Mouse (Mus musculus) cerebellum, postnatal 4 days (tissue): ENCODE results near the gene Prkab1.
A peak's percentile ranks its signal among the peaks of the same experiment; 100 is the strongest.

Experiments
- DNase-seq, 2 experiments: peaks; one replicate each; pipeline ENCODE4 v3.0.0; 2022; ENCODE audit warnings: low spot score in 2 of 2, mixed read lengths in 1 of 2

The Prkab1 gene

GRCm38 (mm10) chr5:116018196-116018595 is 6.1 kb downstream of the Prkab1 start:
- DNase-seq = no peak

- no peak for DNase-seq
Measured at GRCm38 (mm10) chr5:116017391-116017790, 6.9 kb downstream of the Prkab1 start.

DNA sequence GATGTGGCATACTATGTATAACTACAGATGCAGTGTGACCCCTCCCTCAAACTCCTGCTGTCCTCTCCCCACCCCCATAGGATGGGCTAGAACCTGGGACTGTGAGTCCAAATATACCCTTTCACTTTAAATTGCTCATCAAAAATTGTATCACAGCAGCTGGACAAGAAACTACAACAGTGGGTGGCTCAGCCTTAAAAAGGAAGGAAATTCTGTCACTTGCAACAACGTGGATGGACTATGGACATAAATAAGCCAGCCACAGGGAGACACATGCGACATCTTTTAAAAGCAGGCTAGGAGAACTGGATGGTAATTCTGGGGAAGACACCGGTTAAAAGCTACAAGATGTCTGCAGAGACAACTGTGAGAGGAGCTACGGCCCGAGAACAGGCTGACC is 7.8 kb downstream of the Prkab1 start:
- DNase-seq = no peak

DNA sequence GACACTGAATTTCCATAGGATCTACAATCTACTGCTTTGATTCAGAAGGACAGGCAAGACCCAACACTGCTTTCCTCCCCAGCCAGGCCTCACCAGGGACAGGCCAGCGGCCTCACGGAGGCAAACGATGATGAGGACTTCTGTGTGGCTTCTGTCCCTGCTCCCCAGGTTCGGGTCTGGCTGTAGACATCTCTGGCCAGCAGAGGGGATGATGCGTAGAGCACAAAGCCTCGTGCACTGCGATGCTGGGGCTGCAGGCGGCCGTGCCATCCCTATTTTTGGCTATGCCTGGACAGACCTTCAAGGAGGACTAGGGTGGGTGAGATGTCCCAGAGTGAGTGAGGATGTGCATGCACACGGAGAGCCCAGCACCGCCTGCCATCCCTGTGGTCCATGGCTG is 10.1 kb downstream of the Prkab1 start:
- DNase-seq = no peak

DNA sequence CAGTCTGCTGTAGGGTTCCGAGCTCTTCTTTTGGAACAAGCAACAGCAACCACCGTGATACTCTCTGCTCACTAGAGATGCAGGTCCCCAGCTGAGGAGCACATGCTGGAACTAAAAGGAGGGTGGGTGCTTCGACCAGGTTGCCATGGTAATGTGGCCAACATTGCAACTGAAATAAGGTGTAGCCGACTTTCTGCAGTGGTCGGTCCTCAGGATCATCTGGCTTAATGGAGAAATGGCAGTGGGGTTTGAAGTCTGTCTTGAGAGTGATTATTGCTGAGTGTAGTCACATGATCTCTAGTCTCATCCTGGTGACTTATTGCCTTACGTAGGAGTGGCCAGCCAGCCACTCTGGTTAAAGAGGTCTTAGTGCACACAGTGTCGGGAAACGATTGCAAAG is 10.5 kb downstream of the Prkab1 start:
- DNase-seq = no peak

GRCm38 (mm10) chr5:116012503-116012902 is 11.8 kb downstream of the Prkab1 start:
- no peak for DNase-seq

- DNase-seq = no peak
Measured at GRCm38 (mm10) chr5:116011700-116012099, 12.6 kb downstream of the Prkab1 start.

GRCm38 (mm10) chr5:116009884-116010627 is 14.3 kb downstream of the Prkab1 start:
- DNase-seq = no peak

- DNase-seq = no peak
Measured at GRCm38 (mm10) chr5:116009091-116009851, 15.0 kb downstream of the Prkab1 start.

DNA sequence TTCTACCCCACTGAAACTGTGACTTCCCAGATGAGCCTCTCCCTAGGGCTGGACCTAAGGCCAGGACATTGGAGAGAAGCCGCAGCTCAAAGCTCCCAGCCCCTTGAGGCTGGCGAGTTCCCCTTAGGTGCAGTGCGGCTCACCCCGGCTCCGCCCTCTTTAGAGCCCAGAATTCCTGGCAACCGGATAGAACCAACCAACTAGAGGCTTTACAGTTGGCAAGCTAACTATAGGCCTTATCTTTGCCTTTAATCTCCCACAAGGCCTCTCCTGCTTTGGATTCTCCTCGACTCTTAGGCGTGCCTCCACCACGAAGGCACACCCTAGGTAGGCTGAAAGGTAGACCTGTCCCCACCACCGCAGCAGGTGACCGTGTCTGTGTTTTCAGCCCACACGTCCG is 16.6 kb downstream of the Prkab1 start:
- no peak for DNase-seq

DNA sequence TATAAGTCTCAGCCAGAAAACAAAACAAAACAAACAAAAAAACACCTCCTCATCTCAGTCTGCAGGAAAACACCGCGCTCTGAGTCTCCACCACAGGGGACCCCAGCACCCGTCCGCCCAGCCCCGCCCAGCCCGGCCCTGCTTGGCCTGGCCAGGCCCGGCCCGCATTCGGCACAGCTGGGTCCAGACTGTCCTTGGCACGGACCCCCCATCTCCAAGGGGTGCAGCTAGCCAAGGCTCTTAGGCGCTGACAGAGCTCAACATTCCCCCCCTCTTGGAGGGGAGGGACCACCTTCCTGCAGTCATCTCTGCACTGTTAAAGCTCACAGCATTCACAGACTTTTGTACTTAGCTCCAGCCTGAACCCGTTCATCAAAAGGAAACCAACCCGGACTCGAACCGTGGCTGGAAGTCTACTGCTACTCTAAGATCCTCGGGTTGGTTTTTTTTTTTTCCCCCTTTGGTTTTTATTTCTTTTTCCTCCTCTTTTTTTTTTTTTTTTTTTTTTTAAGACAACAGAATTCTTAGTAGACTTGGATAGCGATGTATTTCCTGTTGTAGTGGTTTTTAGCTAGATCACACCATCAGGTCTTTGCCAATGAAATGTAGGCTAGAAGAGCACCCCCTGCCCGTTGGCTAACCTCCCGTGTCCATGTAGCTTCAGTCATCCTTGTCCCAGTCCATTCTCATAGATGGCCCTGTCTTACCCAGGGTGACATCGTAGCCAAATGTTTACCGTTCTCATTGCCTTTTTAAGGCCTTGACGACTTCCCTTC is 17.8 kb downstream of the Prkab1 start:
- no peak for DNase-seq

DNA sequence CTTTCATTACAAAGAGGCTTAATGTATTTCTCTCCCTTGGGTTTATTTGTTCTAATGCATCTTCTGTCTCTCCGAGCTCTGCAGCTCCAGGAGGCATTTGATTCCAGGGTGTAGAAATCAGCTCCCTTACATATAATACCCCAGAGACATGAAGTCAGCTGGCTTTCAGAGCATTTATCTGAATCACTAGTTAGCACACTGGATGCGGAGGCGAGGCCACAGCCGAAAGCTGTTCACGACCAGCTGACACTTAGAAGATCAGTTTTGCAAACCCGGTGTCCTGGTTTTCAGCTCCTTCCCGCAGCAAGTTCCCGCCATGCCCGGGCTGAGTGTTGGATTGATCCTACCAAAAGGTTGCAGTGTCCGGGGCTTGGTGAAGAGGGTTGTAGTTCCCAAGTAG is 20.0 kb downstream of the Prkab1 start:
- no peak for DNase-seq

DNA sequence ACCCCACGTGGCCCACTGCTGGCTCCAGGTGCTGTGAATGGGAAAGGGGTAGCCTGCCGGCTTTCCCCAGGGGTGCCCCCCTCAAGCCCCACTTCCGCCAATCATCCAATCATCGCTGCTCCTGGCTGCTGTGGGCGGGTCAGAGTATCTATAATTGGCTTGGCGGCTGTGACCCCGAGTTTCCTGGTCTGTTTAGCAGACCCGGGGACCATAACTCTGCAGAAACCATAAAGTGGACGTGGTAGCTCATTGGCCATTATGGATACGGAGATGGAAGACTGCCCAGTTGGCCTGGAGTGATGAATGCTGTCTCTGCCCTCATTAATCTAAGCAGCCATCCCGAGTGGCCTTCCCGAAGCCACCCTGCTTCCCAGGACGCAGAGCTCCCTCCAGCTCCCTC is 20.5 kb downstream of the Prkab1 start:
- DNase-seq = no peak

- DNase-seq = no peak
Measured at GRCm38 (mm10) chr5:116003154-116003553, 21.2 kb downstream of the Prkab1 start.

GRCm38 (mm10) chr5:115997376-115997775 is 26.9 kb downstream of the Prkab1 start:
- DNase-seq = no peak

DNA sequence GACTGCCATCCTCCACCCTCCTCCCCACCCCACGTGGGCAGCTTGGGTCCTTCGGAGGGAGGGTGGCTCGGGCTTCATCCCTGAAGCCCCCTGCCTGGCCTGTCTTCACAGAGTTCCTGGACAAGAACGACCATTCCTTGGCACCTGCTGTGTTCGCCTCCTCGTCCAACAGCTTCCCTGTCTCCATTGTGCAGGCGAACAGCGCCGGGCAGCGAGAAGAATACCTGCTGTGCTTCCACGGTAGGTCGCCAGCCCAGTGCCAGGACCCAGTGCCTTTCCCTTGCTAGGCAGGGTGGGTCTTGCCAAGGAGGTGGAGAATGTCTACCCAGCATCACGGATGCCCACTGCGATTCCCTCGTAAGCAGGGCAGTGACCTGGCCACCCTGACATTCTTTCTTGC is 30.2 kb downstream of the Prkab1 start:
- no peak for DNase-seq

DNA sequence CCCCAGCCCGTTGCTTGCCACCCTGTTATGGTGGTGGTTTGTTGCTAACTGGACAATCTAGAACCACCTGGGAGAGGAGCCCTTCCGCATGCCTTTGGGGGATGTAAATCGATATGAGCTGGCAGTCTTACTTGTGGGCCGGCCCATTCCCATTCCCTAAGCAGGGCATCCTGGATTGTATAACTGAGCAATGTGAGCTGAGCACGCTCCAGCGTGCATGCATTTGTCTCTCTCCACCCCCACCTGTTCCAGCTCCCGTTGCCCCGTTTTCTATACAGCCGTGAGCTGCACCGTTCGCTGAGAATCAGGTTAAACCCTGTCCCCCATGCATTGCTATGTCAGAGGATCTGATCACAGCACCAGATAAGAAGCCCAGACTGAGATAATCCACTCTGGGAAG is 32.6 kb downstream of the Prkab1 start:
- DNase-seq = no peak

DNA sequence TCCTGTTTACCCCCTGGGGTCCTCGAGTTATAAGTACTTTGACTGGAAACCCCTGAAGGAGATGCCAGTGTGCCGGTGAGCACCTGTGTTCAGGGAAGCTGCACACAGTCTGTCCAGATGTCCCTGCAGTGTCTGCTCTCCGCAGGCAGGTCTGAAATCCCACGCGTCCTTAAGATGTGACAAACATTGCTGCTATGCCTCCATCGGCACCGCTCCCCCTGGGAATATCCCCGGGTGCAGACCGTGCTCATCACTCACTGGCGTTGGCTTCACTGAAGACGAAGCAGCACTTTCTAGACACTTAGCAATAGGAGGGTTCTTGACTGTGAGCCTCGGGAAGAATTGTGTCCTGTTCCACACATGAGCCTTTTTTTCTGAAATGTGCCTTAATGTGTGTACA is 37.0 kb downstream of the Prkab1 start:
- DNase-seq = no peak

DNA sequence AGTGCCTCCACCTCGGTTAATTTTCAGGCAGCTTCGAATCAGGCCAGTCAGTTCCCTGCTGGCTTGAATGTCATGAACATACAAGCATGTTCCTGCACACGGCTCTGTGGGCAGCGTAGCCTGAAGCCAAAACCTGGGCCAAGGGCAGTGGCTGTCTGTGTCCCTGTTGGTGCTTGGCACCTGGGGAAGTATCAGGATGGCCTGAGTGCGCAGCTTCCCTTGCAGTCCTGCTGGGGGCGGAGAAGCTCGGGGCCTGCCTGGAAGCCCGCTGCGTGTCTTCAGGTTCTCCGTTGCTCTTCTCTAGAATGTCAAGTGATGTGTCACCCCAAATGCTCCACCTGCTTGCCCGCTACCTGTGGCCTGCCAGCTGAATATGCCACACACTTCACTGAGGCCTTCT is 39.2 kb downstream of the Prkab1 start:
- no peak for DNase-seq

DNA sequence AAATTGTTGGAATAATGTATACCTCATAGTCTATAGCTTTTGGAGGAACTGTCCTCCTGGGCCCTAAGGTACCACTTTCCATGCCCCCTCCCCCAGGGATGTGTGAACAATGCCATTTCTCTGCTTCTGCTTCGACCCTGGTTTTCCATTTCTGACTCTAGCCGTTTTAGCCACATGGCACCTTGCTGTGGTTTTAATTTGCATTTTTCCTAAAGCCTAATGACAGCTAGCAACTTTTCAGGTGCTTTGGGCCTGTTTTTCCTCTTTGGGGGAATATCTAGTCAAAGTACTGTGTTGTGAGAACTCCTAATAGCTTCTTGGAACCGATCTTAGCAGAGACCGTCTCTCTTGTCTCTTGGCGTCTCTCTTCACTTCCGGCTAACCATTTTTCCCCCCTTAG is 39.9 kb downstream of the Prkab1 start:
- no peak for DNase-seq

GRCm38 (mm10) chr5:115982671-115983373 is 41.5 kb downstream of the Prkab1 start:
- peak in 1 of 2 experiments; percentile 26 for DNase-seq

DNA sequence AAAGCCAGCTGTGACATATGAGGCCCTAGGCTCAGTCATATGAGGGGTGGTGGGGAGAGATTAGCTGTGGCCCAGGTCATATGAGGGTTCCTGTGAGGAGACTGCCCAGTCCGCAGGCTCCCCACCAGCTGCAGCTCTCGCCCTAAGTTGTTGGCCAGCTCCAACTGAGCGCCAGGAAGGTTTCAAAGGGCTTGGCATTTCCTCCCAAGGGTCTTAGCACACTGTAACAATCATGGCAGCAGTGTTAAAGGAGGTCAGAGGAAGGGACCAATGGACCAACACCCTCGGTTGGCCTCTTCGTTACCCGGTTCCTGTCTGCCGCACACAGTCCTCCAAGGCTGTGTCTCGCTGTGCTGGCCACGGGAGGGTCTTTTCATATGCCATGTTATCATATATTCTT is 43.8 kb downstream of the Prkab1 start:
- no peak for DNase-seq
